Mouse (Mus musculus): ENCODE measurements at regions not wholly inside any gene's neighbourhood (a gene's known extent, or its start where the extent isn't known, plus 50 kb on each side); places are given as distances from the start of the nearest gene placed in this dataset.

DNA sequence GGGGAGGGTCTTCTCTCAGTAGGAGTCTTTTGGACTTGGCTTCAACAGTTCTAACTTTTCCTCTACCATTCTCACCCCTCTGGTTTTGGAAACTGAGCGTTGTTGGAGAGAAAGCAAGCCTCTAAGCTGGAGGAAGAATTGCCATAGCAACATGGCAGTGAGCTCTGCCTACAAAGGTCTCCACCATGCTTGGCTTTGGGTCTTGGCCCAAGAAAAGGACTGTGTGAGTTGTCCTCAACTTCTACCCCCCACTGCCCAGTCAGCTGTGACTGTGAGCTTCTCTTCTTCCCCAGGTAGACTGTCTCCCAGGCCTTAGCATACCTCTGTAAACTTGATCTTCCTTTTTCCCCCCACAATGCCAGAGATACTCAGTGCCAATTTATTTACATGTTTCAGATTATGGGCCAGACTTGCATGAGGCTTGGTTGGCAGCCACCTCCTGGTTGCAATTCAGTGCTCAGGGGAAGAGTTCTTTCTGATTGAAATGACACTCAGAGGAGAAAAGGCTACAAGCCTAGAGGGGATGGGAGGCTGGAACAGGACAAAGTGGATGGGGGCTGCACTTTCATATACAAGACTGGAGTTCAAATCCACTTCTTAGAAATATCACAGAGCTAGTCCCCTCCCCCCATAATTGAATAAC is 147.0 kb downstream of the 9330182O14Rik start:
- Histone ChIP-seq H3K4me1 (replicated peaks; ENCODE audit: control insufficient read depth, insufficient read depth) (no peaks in the 10 kb centered on the region), H3K36me3 (ENCODE audit: control insufficient read depth, insufficient read depth, low read length) (no peaks in the 10 kb centered on the region), H3K27ac (replicated peaks) (no peak overlapping the region), H3K27me3 (ENCODE audit: control insufficient read depth, insufficient read depth, low read length) (no peaks in the 10 kb centered on the region), H3K9me3 (ENCODE audit: control insufficient read depth, low read length) (no peaks in the 10 kb centered on the region), H3K9ac (ENCODE audit: low read length) (no peak overlapping the region), H3K4me3 (ENCODE audit: low read depth, low read length) (no peak overlapping the region), H3K4me2 (replicated peaks; ENCODE audit: low read depth) (no peak overlapping the region)
- DNase-seq (ENCODE audit: low spot score) (no peak), ATAC-seq (ENCODE audit: low FRiP score, low TSS enrichment) (no peak)
- TF ChIP-seq CTCF (IDR thresholded peaks at IDR 0.05; ENCODE audit: low read depth): no peak
- TF ChIP-seq EP300 (optimal IDR thresholded peaks at IDR 0.05): no peak
- 78% methylated on average over 1 of the region's 1 CpGs for WGBS

DNA sequence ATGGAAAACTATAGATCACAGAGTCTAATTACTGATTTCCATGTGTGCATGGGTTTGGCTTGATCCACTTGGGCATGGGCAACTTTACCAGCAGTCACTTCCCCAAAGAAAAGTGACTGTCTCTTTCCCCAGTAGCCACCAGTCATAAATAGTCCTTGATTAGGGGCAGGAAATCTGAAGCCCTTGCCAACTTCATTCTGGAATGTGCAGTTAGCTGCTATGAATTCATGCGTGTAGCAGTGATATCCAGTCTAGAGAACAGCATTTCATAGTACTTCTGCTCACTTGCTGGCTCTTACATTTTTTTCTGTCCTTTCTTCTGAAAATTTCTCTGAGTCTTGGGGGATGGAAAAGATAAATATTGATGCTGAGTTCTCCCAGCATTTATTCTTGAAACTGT is 157.4 kb downstream of the 9330182O14Rik start:
- 74% methylated on average over 1 of the region's 1 CpGs for WGBS

DNA sequence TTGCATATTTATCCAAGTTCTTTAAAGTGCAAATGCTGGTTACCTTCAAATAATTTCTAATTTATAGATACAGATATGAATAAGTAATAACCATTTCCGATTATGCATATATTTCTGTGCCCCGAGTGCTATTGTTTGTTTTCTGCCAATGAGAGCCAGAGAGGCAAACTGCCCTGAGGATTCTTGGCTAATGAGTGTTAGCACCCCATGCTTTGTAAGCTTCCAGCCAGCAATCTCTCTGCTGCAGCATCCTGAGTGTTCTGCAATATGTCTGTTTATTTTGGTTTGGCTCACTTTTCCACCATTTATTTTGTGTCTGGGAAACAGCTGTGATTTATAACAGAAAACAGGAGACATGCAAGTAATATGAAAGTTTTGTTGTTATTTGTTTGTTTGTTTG is 178.1 kb downstream of the 9330182O14Rik start:
- no peaks in the 10 kb centered on the region for H3K4me1 ChIP-seq (replicated peaks; ENCODE audit: control insufficient read depth, insufficient read depth)
- ATAC-seq (ENCODE audit: low FRiP score, low TSS enrichment) (no peak), DNase-seq (ENCODE audit: low spot score) (no peak)
- no peak overlapping the region for H3K4me3 ChIP-seq (ENCODE audit: low read depth, low read length)
- WGBS: 71% methylated on average over 2 of the region's 2 CpGs
- no peaks in the 10 kb centered on the region for H3K9me3 ChIP-seq (ENCODE audit: control insufficient read depth, low read length)
- no peak overlapping the region for H3K9ac ChIP-seq (ENCODE audit: low read length)
- H3K4me2 ChIP-seq (replicated peaks; ENCODE audit: low read depth): no peak overlapping the region
- H3K27me3 ChIP-seq (ENCODE audit: control insufficient read depth, insufficient read depth, low read length): no peaks in the 10 kb centered on the region
- TF ChIP-seq EP300 (optimal IDR thresholded peaks at IDR 0.05): no peak
- TF ChIP-seq CTCF (IDR thresholded peaks at IDR 0.05; ENCODE audit: low read depth): no peak
- no peaks in the 10 kb centered on the region for H3K36me3 ChIP-seq (ENCODE audit: control insufficient read depth, insufficient read depth, low read length)
- H3K27ac ChIP-seq (replicated peaks): no peak overlapping the region

More for the DNA sequence above, 157.4 kb downstream of the 9330182O14Rik start:
- no peak overlapping the region for H3K9ac ChIP-seq (ENCODE audit: low read length)
- TF ChIP-seq CTCF (IDR thresholded peaks at IDR 0.05; ENCODE audit: low read depth) (no peak), EP300 (optimal IDR thresholded peaks at IDR 0.05) (no peak)
- H3K4me1 ChIP-seq (replicated peaks; ENCODE audit: control insufficient read depth, insufficient read depth): no peaks in the 10 kb centered on the region
- DNase-seq (ENCODE audit: low spot score): no peak
- no peak for ATAC-seq (ENCODE audit: low FRiP score, low TSS enrichment)
- H3K4me3 ChIP-seq (ENCODE audit: low read depth, low read length): no peak overlapping the region
- no peaks in the 10 kb centered on the region for H3K36me3 ChIP-seq (ENCODE audit: control insufficient read depth, insufficient read depth, low read length)
- H3K4me2 ChIP-seq (replicated peaks; ENCODE audit: low read depth): no peak overlapping the region
- H3K27ac ChIP-seq (replicated peaks): no peak overlapping the region
- H3K27me3 ChIP-seq (ENCODE audit: control insufficient read depth, insufficient read depth, low read length): no peaks in the 10 kb centered on the region
- no peaks in the 10 kb centered on the region for H3K9me3 ChIP-seq (ENCODE audit: control insufficient read depth, low read length)

DNA sequence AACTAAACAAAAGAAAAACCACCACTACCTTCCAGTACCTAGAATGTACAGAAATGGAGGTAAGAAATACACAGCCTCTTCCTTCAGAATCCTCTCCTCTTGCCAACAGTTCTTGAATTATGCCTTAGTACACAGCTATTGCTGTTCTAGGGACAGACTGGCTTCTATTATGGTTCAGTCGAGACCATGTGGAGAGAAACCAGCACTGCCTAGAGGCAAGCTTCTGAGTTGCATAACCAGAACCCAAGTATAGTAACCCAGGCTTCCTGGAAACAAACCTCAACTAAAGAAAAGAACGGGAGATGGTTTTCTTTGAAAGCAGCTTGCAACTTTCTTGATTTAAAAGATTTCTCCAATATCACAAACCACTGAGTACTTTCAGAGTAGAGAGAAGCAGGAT is 205.6 kb downstream of the 9330182O14Rik start:
- Histone ChIP-seq H3K27ac (replicated peaks) (no peak overlapping the region), H3K4me3 (ENCODE audit: low read depth, low read length) (no peak overlapping the region), H3K36me3 (ENCODE audit: control insufficient read depth, insufficient read depth, low read length) (no peaks in the 10 kb centered on the region), H3K9ac (ENCODE audit: low read length) (no peak overlapping the region), H3K4me1 (replicated peaks; ENCODE audit: control insufficient read depth, insufficient read depth) (no peaks in the 10 kb centered on the region), H3K4me2 (replicated peaks; ENCODE audit: low read depth) (no peak overlapping the region), H3K9me3 (ENCODE audit: control insufficient read depth, low read length) (no peaks in the 10 kb centered on the region), H3K27me3 (ENCODE audit: control insufficient read depth, insufficient read depth, low read length) (no peaks in the 10 kb centered on the region)
- DNase-seq (ENCODE audit: low spot score) (no peak), ATAC-seq (ENCODE audit: low FRiP score, low TSS enrichment) (no peak)
- 62% methylated on average over 2 of the region's 2 CpGs for WGBS
- TF ChIP-seq EP300 (optimal IDR thresholded peaks at IDR 0.05): no peak
- no peak; the same call in 1 of the 2 replicates for TF ChIP-seq CTCF (IDR thresholded peaks at IDR 0.05; ENCODE audit: low read depth)

DNA sequence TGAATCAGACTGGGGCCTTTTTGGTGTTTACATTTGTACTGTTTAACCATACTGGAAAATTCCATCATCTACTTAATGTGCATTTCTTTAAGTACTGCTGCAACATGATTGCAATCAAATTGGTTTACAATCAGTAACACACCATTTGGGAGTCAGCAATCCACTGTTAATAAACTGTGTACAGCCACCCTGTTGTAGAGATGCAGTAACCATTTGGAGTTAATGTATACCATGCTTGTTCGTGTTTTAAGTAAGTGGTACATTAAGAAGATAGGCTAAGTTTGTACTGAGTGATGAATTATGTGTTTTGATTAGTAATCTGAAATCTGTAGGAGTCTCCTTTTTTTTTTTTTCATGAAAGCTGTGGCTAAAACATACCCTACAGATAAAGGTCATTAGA is 206.1 kb downstream of the 9330182O14Rik start:
- ATAC-seq (ENCODE audit: low FRiP score, low TSS enrichment) (no peak), DNase-seq (ENCODE audit: low spot score) (no peak)
- H3K4me1 ChIP-seq (replicated peaks; ENCODE audit: control insufficient read depth, insufficient read depth): no peaks in the 10 kb centered on the region
- no peak overlapping the region for H3K27ac ChIP-seq (replicated peaks)
- no peaks in the 10 kb centered on the region for H3K9me3 ChIP-seq (ENCODE audit: control insufficient read depth, low read length)
- no peaks in the 10 kb centered on the region for H3K36me3 ChIP-seq (ENCODE audit: control insufficient read depth, insufficient read depth, low read length)
- H3K9ac ChIP-seq (ENCODE audit: low read length): no peak overlapping the region
- TF ChIP-seq CTCF (IDR thresholded peaks at IDR 0.05; ENCODE audit: low read depth) (no peak), EP300 (optimal IDR thresholded peaks at IDR 0.05) (no peak)
- H3K4me3 ChIP-seq (ENCODE audit: low read depth, low read length): no peak overlapping the region
- no peak overlapping the region for H3K4me2 ChIP-seq (replicated peaks; ENCODE audit: low read depth)
- 53% methylated on average over 1 of the region's 1 CpGs for WGBS
- H3K27me3 ChIP-seq (ENCODE audit: control insufficient read depth, insufficient read depth, low read length): no peaks in the 10 kb centered on the region

DNA sequence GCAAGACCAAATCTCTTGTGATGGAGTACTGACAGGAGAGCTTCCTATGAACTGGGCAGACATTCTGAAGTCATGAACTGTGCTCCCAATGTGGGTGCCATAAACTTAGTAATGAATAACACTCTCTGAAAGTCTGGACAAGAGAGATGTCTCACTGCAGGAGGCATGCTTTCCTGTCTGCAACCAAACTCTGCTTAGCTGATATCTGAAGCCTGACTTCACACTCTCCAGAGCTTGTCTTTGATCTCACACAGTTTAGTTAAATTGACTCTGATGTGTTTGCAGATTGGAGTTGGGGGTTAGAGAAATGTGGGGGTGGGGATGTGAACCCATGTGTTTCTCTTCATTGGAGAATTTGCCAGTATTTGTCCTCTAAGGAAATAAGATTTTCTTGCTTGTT is 217.3 kb downstream of the 9330182O14Rik start:
- Histone ChIP-seq H3K27ac (replicated peaks) (no peak overlapping the region), H3K36me3 (ENCODE audit: control insufficient read depth, insufficient read depth, low read length) (no peaks in the 10 kb centered on the region), H3K4me3 (ENCODE audit: low read depth, low read length) (no peak overlapping the region), H3K9ac (ENCODE audit: low read length) (no peak overlapping the region), H3K4me1 (replicated peaks; ENCODE audit: control insufficient read depth, insufficient read depth) (no peaks in the 10 kb centered on the region), H3K9me3 (ENCODE audit: control insufficient read depth, low read length) (no peaks in the 10 kb centered on the region), H3K27me3 (ENCODE audit: control insufficient read depth, insufficient read depth, low read length) (no peaks in the 10 kb centered on the region), H3K4me2 (replicated peaks; ENCODE audit: low read depth) (no peak overlapping the region)
- TF ChIP-seq EP300 (optimal IDR thresholded peaks at IDR 0.05) (no peak), CTCF (IDR thresholded peaks at IDR 0.05; ENCODE audit: low read depth) (no peak)
- DNase-seq (ENCODE audit: low spot score) (no peak), ATAC-seq (ENCODE audit: low FRiP score, low TSS enrichment) (no peak)
